Mouse (Mus musculus) CH12.LX (cell line): ENCODE data around the gene Gria2. TPM values are rescaled to one million over a fixed set of nuclear protein-coding genes. Genes with fewer than 3 reads are reported as not detected.

Experiments
- DNase-seq: peaks from one replicate; pipeline ENCODE4 v3.0.0-alpha.2; 2013; ENCODE audit errors: extremely low read depth
- H3K27ac ChIP-seq: 2 replicates; pipeline ENCODE4 v1.5.1; 2012; ENCODE audit warnings: low read depth, mild to moderate bottlenecking, control low read depth, moderate library complexity; ENCODE audit not compliant: insufficient read depth
- H3K27me3 ChIP-seq: replicated peaks from 2 replicates; pipeline ENCODE3; 2012; ENCODE audit warnings: inconsistent platforms
- H3K36me3 ChIP-seq, 2 experiments: replicated peaks in 1 of 2; 2 replicates each; pipeline versions ENCODE3 to v1.6.1; 2012; ENCODE audit warnings: inconsistent platforms in 1 of 2, low read length in 1 of 2, mild to moderate bottlenecking in 1 of 2, mixed read lengths in 1 of 2, moderate library complexity in 1 of 2; ENCODE audit not compliant: control insufficient read depth in 1 of 2, insufficient read depth in 1 of 2
- H3K4me1 ChIP-seq, 2 experiments: 2 replicates each; pipeline ENCODE4 v1.6.1; 2012; ENCODE audit warnings: inconsistent platforms in 1 of 2, moderate library complexity in 1 of 2; ENCODE audit not compliant: insufficient read depth in 2 of 2, control insufficient read depth in 1 of 2
- H3K4me2 ChIP-seq: 2 replicates; pipeline ENCODE4 v1.6.1; 2012; ENCODE audit warnings: low read depth, mild to moderate bottlenecking, control low read depth; ENCODE audit not compliant: poor library complexity, insufficient read depth, severe bottlenecking
- H3K4me3 ChIP-seq, 3 experiments: fragments of 150-350 bp in 1 of 3; sonication (generic) in 1 of 3; replicated peaks in 1 of 3; 2 replicates each; pipeline versions ENCODE3 to v1.5.1; 2011 to 2012; ENCODE audit warnings: low read depth in 2 of 3, low read length in 2 of 3, mild to moderate bottlenecking in 2 of 3, moderate library complexity in 2 of 3, control low read depth in 1 of 3, improper control_type of control experiment in 1 of 3, inconsistent platforms in 1 of 3, mixed read lengths in 1 of 3; ENCODE audit not compliant: poor library complexity in 1 of 3
- H3K79me2 ChIP-seq: replicated peaks from 2 replicates; pipeline ENCODE4 v1.6.1; 2012; ENCODE audit warnings: mild to moderate bottlenecking, moderate library complexity; ENCODE audit not compliant: control insufficient read depth, poor library complexity, insufficient read depth, severe bottlenecking; ENCODE audit errors: extremely low read depth
- H3K9ac ChIP-seq: 2 replicates; pipeline ENCODE4 v1.6.1; 2012; ENCODE audit warnings: low read depth, mild to moderate bottlenecking, control low read depth, moderate library complexity; ENCODE audit not compliant: insufficient read depth
- H3K9me3 ChIP-seq: replicated peaks from 2 replicates; pipeline ENCODE3; 2012; ENCODE audit warnings: low read length, inconsistent platforms, mixed read lengths
- CHD2 ChIP-seq: IDR thresholded peaks from 2 replicates; pipeline ENCODE4 v1.6.1; 2011; ENCODE audit warnings: low read length, improper control_type of control experiment
- E2F4 ChIP-seq: IDR thresholded peaks from 2 replicates; pipeline ENCODE4 v1.6.1; 2011; ENCODE audit warnings: low read depth, low read length, improper control_type of control experiment; ENCODE audit not compliant: insufficient replicate concordance
- ETS1 ChIP-seq: conservative IDR thresholded peaks from 2 replicates; pipeline ENCODE4 v1.6.1; 2012; ENCODE audit warnings: low read depth, mild to moderate bottlenecking, inconsistent platforms, low read length, improper control_type of control experiment, moderate library complexity
- GABPA ChIP-seq: IDR thresholded peaks from 2 replicates; pipeline ENCODE4 v1.6.1; 2012; ENCODE audit warnings: low read depth, low read length, improper control_type of control experiment, inconsistent platforms; ENCODE audit not compliant: insufficient replicate concordance
- HCFC1 ChIP-seq: IDR thresholded peaks from 2 replicates; pipeline ENCODE4 v1.6.1; 2012; ENCODE audit warnings: low read depth, mild to moderate bottlenecking, inconsistent platforms, low read length, improper control_type of control experiment
- JUND ChIP-seq: conservative IDR thresholded peaks from 2 replicates; pipeline ENCODE4 v1.6.1; 2011; ENCODE audit warnings: low read depth, low read length, improper control_type of control experiment
- MAFK ChIP-seq: IDR thresholded peaks from 2 replicates; pipeline ENCODE4 v1.6.1; 2011; ENCODE audit warnings: low read length, improper control_type of control experiment; ENCODE audit not compliant: insufficient replicate concordance
- MAX ChIP-seq: IDR thresholded peaks from 2 replicates; pipeline ENCODE4 v1.6.1; 2011; ENCODE audit warnings: low read length, improper control_type of control experiment
- MEF2A ChIP-seq: IDR thresholded peaks from 2 replicates; pipeline ENCODE4 v1.6.1; 2014; ENCODE audit warnings: low read depth, mild to moderate bottlenecking, inconsistent platforms, low read length, improper control_type of control experiment, borderline replicate concordance
- MXI1 ChIP-seq: IDR thresholded peaks from 2 replicates; pipeline ENCODE4 v1.6.1; 2011; ENCODE audit warnings: mild to moderate bottlenecking, low read depth, low read length, improper control_type of control experiment
- NELFE ChIP-seq: IDR thresholded peaks from 2 replicates; pipeline ENCODE4 v1.6.1; 2011; ENCODE audit warnings: low read depth, low read length, improper control_type of control experiment
- PAX5 ChIP-seq: IDR thresholded peaks from 2 replicates; pipeline ENCODE4 v1.6.1; 2012; ENCODE audit warnings: low read length, inconsistent platforms, mixed read lengths
- RAD21 ChIP-seq: IDR thresholded peaks from 2 replicates; pipeline ENCODE4 v1.6.1; 2011; ENCODE audit warnings: low read depth, mild to moderate bottlenecking, low read length, improper control_type of control experiment, moderate library complexity
- SMC3 ChIP-seq: IDR thresholded peaks from 2 replicates; pipeline ENCODE4 v1.6.1; 2011; ENCODE audit warnings: low read depth, low read length, improper control_type of control experiment
- TCF12 ChIP-seq: IDR thresholded peaks from 2 replicates; pipeline ENCODE4 v1.6.1; 2014; ENCODE audit warnings: low read depth, mild to moderate bottlenecking, inconsistent platforms, low read length, improper control_type of control experiment
- UBTF ChIP-seq: IDR thresholded peaks from 2 replicates; pipeline ENCODE4 v1.6.1; 2012; ENCODE audit warnings: low read depth, mild to moderate bottlenecking, inconsistent platforms, low read length, improper control_type of control experiment, moderate library complexity
- dilution Hi-C: fragments of 300-500 bp; cut with MboI; formaldehyde crosslinking; loops from 2 replicates; pipeline ENCODE4 v1.14.3; 2020; ENCODE audit warnings: low sequenced_read_pairs; ENCODE audit not compliant: extremely low pct_unique_long_range_greater_than_20kb, extremely low pct_ligation_motif_present
- in situ Hi-C: fragments of 300-500 bp; cut with MboI; formaldehyde crosslinking; loops from 3 replicates; pipeline ENCODE4 v1.14.3; 2019; ENCODE audit warnings: low sequenced_read_pairs, low pct_ligation_motif_present, low pct_unique_long_range_greater_than_20kb, mixed read lengths
- polyA plus RNA-seq: library from polyadenylated mRNA; unstranded; fragments of >175 nt; gene quantifications from 2 replicates; pipeline ENCODE4 v1.2.1, GENCODE M21; 2012; ENCODE audit warnings: low read depth; ENCODE audit not compliant: insufficient read length
- total RNA-seq, 2 experiments: library from RNA; depleted of rRNA; stranded (reverse); fragments of 300-350 nt in 1 of 2; fragments of >200 nt in 1 of 2; gene quantifications; 2 replicates each; pipeline ENCODE4 v1.2.3; 2012 to 2014

The Gria2 gene
- total and polyA plus RNA-seq, 3 experiments, result not detected

GRCm38 (mm10) chr3:80823975-80824374 lies 21.3 kb upstream of the Gria2 start:
- Histone ChIP-seq H3K9ac (no peak overlapping the region), H3K9me3 (no peaks in the 10 kb centered on the region), H3K4me3 (no peak overlapping the region), H3K27me3 (no peaks in the 10 kb centered on the region), H3K79me2 (no peaks in the 10 kb centered on the region), H3K4me2 (no peak overlapping the region), H3K36me3 (no peaks in the 10 kb centered on the region), H3K4me1 (no peaks in the 10 kb centered on the region)
- DNase-seq, result no peak
- no peak for TF ChIP-seq TCF12
- no peak for TF ChIP-seq GABPA
- no peak for TF ChIP-seq RAD21
- no peak for TF ChIP-seq HCFC1
- TF ChIP-seq ETS1, result no peak
- no peak for TF ChIP-seq MXI1
- no peak for TF ChIP-seq UBTF
- TF ChIP-seq, all 38 proteins: peak for 0
- H3K27ac ChIP-seq, result no peak overlapping the region
- dilution Hi-C loops (no loop called here), in situ Hi-C loops (no loop called here)

- H3K4me2 ChIP-seq, result no peak overlapping the region
- no peak for TF ChIP-seq PAX5
- TF ChIP-seq SMC3, result no peak
- TF ChIP-seq MEF2A, result no peak
- no peak for TF ChIP-seq RAD21
- no peak for TF ChIP-seq MAX
- no peak for TF ChIP-seq JUND
- no peak for TF ChIP-seq CHD2
- TF ChIP-seq NELFE, result no peak
- no peak for TF ChIP-seq MXI1
- TF ChIP-seq E2F4, result no peak
- no peak for TF ChIP-seq MAFK
- TF ChIP-seq TCF12, result no peak
- TF ChIP-seq GABPA, result no peak
- H3K27me3 ChIP-seq, result no peaks in the 10 kb centered on the region
- no peaks in the 10 kb centered on the region for H3K4me1 ChIP-seq
- no peak overlapping the region for H3K27ac ChIP-seq
- H3K9me3 ChIP-seq, result no peaks in the 10 kb centered on the region
- H3K9ac ChIP-seq, result no peak overlapping the region
- no peak for DNase-seq
- no peaks in the 10 kb centered on the region for H3K79me2 ChIP-seq
- in situ Hi-C loops (no loop called here), dilution Hi-C loops (no loop called here)
- no peak overlapping the region for H3K4me3 ChIP-seq
- H3K36me3 ChIP-seq, result no peaks in the 10 kb centered on the region
These were observed 16.0 kb upstream of the Gria2 start for GRCm38 (mm10) chr3:80818619-80819018.
